Mouse (Mus musculus) granulocyte monocyte progenitor cell, adult 5-6 weeks (primary cell): ENCODE measurements at regions not wholly inside any gene's neighbourhood (a gene's known extent, or its start where the extent isn't known, plus 50 kb on each side); places are given as distances from the start of the nearest gene placed in this dataset.

Experiments
- ATAC-seq: replicated peaks from 2 replicates; pipeline ENCODE4 v1.8.0; 2016; ENCODE audit warnings: mild to moderate bottlenecking, moderate TSS enrichment, inconsistent platforms; ENCODE audit not compliant: poor library complexity, severe bottlenecking

DNA sequence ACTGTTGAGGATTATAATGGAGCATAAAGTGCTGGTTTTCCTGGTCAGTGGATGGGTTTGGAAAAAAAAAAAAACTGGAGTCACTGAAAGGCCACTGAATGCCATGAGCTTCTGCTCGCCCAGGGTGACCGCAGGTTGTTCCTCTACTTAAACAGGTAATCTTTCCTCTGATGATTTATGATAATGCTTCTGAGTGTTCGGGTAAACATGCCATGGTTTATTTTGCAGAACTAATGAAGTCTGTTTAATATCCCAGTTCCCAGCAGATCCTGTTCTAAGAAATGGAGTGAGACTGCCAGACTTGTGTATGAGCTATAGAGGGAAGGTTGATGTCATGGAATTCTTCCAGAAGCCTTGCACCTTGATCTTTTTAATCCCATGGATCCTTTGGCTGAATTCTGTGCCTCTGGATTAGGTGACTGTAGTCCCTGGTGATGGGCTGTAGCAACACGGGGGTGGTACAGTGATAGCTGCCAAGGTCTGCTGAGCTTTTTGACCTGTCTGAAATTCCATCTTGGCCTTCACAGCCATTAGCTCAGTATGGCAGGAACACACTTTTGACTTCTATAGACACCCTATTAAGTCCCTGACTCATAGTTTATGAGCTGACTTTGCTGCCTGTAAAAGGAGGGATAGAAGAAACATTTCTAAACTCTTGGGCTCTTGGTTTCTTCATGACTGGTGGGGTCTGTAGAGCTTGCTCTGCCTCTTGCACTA, 1886.8 kb upstream of the Lrrc6 start:
- ATAC-seq: no peak

DNA sequence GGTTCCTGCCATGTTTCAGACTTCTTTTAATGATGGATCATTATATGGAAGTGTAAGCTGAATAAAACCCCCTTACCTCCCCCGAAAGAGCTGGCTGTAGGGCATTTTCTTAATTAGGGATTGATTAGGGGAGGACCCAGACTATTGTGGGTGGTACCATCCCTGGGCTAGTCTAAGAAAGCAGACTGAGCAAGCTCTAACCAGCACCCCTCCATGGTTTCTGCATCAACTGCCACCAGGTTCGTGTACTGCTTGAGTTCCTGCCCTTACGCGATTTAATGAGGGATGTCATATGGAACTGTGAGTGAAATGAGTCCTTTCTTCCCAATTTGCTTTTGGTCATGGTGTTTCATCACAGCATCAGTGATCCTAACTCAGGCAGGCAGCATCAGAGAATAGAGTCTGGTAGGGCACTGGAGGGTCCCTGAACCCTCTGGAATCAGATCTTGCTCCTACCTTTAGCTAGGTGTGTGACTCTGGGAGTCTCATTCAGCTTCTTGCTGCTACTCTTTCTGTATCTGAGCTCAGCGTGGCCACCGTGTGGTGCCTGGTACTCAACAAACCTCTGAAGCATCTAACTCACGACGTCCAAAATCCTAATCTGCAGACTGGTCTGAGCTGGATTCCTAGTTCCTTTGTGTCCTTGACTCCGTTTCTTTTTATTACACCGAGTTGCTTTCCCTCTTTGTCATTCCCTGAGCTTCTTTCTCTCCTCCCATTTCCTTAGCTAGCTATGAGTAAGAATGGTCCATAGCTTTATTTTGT, 1884.0 kb upstream of the Lrrc6 start:
- ATAC-seq: no peak

DNA sequence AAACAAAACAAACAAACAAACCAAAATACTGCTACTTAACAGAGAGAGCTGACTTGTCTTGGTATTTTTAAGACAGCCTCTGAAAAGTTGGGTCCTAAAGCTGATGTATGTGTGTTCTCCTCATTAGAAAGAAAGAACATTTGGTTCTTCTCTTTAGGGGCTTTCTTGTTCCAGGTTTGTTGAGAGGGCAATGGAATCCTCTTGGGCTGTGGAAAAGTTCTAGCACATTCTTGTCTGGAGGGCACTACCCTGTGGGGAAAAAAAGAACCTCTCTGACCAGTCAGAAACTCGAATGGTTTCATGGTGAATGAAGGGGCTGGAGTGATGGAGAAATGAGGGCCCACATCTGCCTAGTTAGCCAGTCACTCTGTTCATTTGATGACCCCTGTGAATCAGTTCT, 1874.5 kb upstream of the Lrrc6 start:
- no peak for ATAC-seq

DNA sequence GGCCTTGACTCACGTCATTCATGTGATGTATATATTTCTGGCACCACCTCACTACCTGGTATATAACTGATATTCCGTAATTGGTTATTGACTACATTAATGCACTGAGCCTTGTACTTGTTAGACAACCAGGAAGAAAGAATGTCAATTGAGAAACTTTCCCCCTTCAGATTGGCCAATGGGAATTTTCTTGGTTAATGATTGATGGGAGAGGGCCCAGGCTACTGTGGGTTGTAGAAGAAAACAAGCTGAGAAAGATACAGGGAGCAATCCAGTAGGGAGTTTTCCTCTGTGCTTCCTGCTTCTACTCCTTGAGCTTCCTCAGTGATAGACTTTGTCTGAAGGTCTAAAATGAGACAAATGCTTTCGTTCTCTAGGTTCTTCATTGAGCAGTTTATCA, 1866.1 kb upstream of the Lrrc6 start:
- no peak for ATAC-seq

DNA sequence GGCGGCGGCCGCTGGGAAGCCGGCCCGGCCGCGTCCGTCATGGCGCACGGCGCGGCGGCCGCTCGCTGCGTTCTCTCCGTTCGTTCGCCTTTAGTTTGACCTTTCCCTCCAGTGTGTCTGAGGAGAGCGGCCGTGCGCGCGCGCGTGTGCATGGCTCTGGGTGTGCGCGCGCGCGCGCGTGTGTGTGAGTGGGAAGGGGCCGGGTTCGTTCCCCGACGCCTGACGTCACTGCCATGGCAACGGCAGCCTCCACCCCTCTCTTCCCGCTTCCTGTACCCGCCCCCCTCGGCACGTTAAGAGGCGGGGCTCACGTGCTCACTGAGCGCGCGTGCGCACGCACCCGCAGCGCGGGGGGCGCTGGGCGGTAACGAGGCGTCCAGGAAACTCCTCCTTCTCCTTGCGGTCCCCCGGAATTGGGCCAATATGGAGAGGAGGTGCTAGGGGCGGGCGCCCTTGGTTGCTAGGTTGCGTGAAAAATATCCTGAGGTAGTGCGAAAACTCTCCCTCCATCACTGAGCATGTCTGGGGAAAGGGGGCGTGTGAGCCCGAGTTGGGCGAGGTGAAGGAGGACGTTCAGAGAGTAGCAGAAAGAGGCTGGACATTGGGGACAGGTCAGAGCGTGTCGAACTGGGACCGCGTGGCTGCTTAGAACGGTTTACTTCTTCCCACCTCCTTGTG, 1862.5 kb upstream of the Lrrc6 start:
- ATAC-seq: peak; percentile 84

DNA sequence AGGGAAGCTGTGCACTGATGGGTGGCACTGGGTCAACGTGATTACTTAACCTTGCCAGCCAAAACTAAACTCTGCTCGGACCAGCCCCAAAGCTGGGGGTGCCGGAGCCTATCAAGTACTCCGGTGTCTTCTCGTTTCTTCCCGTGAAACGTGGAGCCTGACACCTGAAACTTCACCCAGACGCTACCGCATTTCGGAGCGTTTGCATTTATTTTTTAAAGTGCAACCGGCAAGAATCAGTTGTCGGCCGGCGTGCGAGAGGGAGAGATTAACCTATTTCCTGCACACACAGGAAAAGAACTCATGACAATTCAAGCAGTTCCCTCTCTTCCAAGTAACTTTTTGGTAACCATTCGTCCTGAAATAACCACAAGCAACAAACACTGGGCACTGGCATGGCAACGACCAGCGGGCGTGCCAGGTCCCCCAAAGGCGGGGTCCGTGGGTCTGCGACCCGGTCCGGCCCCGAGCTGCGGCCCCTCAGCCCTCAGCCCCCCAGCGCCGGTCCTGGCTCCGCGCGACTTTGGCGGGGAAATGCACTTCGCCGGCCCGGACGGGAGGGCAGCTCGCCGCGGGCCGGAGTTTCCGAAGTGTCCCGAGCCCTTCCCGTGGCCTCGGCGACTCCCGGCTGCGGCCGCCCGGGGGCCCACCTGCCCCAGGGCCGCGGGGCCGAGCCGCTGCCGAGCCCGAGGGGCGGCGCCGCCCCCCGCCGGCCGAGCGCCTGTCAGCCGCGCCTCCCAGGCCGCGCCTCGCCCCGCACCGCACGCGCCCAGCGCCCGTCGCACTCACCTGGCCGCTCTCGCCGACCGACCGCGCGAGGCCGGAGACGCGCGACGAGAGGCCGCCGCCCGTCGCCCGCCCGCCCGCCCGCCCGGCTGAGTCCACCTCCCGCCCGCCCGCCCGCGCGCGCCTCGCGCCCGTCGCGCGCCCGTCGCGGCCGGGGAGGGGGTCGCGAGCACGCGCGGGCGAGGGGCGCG, 1861.7 kb upstream of the Lrrc6 start:
- ATAC-seq: peak; percentile 28

DNA sequence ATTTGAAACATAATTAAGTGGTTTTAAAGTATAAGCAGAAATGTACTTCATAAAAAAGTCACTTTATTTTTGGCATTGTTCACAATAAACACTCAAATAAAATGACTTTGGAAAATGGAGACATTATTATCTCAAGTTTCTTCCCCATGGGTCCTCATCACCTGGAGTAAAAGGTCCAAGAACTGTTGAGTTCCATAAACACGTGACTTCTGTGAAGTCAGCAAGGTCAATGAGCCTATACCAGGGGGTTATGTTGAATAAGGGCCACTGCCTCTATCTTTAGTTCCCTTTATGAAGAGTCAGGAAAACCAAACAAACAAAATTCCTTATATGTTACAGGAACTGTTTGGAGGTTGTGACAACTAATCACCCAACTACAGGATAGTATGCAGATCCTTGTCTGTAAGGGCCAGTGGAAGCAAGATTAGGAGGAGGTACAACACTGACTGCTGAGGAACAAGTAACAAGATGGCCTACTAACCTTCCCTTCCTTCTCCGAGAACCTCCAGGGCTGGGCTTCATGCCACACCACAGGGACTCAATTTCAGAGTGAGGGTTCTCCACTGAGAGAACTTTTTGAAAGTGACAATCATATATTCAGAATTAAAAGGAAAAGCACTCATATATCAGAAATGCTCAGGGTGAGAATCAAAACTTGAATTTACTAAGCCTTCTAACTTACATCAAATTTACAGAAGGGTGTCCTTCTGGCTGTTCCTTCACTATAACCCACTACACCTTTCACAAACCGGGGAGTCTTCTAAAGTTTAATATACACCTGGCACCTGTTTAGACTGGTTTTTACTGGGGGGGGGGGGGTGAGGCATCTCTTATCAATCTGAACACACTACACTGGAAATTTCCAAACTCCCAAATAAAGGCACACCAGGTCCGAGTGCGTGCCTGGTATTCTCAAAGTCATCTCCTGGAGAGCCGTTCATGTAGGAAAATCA, 1860.5 kb upstream of the Lrrc6 start:
- ATAC-seq: no peak

DNA sequence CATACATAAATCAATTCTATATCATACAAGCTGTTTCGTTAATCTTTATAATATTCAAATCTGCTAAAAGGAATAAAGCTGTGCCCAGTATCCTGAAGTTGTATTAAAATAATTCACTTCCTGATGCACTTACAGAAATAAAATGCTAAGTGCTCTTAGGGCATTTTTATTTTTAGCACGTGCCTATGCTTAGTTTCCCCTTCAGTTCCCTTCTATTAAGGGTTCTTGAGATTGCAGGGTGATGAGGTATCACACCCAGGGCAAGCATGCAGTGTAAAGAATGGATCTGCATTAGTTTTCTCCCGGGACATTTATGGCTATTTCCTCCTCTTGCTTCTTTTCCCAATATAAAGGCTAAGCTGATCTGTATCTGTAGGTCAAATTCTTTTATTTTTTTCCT, 1858.8 kb upstream of the Lrrc6 start:
- no peak for ATAC-seq

DNA sequence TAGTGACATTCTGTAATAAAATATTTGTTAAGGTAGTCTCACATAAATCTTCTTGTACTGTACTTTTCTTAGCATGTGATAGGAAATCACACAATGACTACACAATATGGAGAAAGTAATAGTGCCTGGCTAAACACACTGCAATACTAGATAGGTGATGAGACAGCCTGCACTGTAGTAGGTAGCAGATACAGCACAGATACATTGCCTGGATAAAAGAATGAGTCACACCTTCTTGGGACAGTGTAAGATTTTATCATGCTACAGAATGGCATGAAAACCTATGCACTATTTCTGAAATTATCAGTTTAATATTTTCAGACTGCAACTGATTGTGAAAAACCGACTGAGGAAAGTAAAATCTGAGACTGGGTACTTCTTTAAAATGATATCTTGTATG, 1855.2 kb upstream of the Lrrc6 start:
- no peak for ATAC-seq

DNA sequence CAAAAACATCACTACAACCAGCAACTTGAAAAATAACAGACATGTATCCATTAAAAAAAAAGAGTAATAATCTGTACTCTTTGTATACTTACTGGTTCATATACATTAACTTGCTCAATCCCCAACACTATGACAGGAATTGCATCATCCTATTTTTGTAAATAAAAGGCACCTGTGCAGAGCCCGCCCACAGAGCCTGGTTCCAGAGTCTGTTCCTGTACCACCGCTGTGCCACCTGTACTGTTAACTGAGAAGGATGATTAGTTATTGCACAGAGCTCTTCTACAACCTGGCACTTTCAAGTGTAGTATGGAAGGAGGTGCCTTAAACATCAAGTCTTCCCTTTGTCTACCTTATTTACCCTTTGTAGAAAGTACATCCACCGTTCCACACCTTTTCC, 1843.9 kb upstream of the Lrrc6 start:
- no peak for ATAC-seq

DNA sequence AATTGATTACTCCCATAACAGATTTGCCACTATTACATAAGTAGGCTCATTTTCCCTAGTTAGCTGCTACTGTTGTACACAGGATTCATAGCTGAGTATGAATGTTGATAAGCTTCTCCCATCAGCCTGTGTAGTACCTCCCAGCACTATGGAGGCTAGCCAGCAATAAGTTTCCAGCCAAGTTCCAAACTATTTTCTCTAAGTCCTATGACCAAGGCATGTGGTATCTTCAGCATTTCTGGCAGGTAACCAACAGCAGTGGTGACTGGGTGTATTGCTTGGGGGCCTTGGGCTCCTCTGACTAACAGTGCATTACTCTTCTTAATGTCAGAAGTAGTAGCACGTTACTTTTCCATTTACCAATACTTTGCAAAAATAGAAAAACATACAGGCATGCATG, 1841.8 kb upstream of the Lrrc6 start:
- ATAC-seq: no peak

DNA sequence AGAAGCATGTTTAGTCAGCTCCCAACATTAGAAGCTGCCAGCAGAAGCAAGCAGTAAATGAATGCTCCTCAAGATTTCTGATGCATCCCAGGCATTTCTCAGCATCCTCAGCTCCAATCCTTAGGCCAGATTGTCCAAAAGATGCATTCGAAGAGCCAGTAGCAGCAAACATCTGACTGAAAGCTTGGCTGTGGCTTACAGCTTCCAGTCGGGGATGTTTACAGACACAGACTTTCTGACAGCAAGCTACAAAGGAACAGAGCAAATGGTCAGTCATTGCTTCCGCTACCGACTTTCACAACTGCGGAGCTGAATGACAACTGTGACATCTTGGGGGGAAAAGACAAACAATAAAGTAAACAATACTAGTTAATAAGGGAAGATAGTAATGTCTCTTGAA, 1840.3 kb upstream of the Lrrc6 start:
- no peak for ATAC-seq

DNA sequence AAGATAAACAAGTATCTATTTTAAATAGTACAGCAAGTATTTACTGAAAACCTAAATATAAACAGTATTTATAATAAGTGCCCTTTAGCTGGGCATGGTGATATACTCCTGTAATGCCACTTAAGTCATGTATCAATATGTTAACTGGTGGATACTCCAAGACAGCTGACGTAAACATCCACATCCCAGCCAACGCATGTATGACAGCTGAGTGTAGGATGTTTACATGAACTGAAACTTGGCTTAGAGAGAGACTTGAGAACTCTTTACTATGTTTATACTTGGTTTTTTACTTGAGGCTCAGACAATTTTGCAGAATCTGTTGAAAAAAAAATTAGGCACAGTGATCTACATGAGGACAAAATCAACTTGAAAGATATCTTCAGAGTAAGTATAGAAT, 1836.6 kb upstream of the Lrrc6 start:
- no peak for ATAC-seq

DNA sequence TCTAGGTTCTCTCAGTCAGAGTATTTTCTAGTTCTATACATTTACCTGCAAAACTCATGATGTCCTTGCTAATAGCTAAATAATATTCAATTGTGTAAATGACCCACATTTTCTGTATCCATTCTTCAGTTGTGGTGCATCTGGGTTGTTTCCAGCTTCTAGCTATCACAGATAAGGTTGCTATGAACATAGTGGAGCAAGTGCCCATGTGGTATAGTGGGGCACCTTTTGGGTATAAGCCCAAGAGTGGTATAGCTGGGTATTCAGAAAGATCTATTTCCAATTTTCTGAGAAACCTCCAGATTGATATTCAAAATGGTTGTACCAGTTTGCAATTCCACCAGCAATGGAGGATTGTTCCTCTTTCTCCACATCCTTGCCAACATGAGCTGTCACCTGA, 1835.1 kb upstream of the Lrrc6 start:
- no peak for ATAC-seq

DNA sequence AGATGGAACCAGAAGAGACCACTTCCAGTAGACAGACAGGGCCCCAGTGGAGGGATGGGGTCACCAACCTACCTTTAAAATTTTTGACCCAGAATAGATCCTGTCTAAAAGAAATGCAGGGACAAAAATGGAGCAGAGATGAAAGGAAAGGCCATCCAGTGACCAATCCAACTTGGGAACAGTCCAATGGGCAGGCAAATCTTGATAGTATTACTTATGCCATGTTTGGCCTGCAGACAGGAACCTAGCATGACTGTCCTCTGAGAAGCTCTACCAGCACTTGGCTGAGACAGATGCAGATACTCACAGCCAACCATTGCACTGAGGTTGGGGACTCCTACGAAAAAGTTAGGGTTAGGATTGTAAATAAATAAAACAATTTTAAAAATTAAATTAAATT, 1815.4 kb upstream of the Lrrc6 start:
- no peak for ATAC-seq
